Mouse (Mus musculus) mesoderm, embryonic 11.5 days (tissue): ENCODE measurements around the gene Ran.

ENCODE experiments used
- DNase-seq: peaks from one replicate; pipeline ENCODE4 v3.0.0-alpha.2; 2012; ENCODE audit warnings: low read depth, low spot score

Gene Ran

DNA sequence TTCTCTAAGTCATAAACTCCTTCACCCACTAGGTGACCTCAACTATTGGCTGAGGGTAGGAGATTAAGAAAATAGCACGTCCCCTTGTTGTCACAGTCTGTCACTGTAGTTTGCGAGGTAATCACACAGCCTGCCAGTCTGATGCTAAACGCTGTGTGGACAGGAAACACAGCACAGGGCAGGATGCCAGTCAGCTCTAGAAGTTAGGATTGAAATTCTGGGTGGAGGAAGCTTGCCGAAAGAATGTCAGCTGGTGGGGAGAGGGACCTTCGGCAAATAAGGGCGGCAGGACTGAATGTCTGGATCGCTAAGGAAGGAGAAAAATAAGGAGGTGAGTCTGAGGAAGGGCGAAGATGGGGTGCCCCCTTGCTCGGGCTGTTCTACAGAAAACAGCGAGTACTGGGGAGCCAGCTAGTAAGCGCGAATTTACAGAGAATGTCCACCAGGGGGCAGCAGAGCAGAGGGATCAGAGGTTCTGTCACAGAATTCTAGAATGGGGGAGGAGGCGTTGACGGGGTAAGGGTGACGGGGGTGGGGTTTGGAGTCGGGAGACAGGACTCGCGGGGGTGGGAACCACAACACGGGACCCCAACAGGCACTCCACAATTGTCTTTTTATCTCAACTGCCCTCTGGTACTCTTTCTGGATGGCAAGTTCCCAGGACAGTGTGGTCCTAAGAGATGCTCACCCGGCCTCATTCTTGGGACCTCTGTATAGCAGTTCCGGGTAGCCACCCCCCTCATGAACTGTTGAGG, 43.3 kb downstream of the Ran start:
- DNase-seq, result peak; percentile 84

DNA sequence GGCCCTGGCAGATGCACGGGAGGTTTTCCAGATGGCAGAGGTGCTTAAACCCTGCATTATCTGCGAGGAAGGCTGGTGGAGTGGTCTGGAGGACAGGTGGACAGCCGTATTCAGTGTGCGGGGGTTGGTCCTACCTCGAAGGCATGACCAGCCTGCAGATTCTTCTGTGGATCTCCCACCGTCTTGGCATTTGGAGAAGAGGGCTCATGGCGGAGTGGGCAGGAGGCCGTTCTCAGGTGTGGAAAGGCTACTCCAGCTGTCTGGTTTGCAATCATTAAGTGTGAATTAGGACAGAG, 43.9 kb downstream of the Ran start:
- no peak for DNase-seq

DNA sequence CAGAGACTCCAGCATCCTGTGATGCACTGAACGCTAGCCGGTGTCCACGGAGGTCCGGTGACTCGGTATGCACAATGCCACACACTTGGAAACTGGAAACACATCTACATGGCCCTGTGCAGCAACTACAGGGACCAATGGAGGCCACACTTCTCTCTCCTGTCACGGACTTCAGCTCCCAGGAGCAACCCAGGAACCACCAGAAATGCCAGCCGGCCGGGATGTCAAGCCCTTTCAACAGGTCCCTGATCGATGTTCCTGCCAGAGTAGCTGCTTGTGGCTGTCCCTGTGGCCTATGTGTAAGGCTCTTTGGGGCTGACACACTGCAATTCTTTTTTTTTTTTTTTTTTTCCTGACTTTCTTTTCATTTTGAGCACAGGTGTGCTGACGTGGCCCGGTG, 44.3 kb downstream of the Ran start:
- no peak for DNase-seq

DNA sequence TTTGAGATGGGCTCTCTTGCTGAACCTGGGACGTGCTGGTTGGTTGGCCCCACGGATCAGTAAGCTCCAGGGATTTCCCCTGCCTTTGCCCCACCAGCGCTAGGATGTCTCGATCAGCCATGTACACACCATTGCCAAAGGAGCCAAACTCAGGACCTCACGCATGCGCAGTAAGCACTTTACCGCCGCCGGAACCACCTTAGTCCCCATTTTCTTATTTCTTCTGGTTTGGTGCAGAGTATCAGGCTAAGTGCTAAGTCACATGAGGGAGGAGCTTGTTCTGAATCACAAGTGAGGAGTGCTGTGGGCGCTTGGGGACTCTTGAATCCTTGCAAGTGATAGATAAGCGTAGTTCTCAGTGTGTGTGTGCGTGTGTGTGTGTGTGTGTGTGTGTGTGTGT, 45.4 kb downstream of the Ran start:
- no peak for DNase-seq

DNA sequence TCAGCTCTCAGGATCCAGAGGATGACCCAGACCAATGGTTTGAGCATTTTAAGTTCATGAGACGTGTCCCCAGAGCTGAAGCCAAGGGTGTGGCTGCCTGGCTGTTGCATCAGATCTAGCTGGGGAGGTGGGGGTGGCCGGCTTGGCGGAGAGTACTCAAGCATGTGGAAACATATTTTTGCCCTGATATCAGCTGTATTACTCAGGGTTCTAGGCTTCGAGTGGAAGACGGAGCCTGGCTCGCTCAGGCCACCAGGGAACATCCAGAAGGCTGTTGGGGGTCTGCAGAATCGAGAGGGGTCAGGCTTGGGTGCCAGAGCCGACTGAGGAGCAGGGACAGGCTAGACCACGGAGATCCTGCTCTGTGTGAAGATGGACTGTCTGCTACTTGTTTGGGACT, 46.1 kb downstream of the Ran start:
- no peak for DNase-seq

DNA sequence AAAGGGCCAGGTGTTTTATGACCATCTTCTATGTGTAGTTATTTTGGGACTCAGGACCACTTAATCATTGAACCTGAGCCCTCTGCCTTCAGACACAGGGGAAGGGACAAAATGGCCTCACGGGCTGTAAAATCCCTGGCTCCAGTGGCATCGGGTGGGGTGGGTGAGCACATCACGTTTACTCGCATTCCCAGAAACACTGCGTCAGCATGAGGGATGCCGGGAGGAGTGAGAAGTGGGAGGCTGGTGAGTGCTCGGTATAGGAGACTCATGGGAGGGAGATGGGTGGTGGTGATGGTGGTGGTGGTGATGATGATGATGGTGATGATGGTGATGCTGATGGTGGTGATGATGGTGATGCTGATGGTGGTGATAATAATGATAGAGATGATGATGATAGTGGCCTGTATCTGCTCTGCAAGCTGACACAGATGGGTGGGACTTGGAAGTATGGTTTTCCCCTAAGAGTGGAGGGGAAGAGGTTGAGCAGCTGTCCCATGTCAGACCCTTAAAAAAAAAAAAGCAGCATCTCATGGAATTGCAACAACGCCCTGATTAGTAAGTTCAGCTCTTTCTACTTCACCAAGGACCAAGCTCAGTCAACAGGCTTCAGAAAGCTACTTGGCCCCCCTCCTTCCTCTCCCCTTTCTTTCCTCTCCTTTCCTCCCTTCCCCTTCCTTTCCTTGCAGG, 46.8 kb downstream of the Ran start:
- no peak for DNase-seq

DNA sequence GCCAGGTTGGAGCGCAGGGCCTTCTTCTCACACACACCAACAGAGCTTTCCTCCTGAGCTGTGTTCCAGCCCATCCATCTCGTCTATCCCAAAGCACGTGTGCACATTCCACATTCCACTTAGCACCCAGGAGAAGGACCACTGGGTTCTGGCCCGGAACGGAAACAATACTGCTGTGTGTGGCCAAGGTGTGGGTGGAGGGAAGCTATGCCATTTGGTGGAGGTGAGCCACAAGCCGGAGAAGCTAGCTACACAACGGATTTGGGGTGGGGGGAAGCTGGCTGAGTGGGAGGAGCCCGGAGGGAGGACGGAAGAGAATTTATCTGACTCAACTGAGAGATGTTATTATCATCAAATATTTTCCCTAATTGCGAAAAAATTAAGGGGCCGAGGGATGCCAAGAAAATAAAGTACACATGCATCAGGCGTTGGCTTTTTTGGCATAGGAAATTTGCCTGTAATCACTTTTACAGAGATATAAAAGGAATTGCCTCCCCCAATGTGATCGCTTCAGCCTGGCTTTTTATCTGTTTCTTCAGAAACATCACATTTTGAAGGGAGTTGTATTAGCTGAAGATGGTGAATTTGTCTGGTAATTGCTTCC, 47.5 kb downstream of the Ran start:
- DNase-seq, result no peak

DNA sequence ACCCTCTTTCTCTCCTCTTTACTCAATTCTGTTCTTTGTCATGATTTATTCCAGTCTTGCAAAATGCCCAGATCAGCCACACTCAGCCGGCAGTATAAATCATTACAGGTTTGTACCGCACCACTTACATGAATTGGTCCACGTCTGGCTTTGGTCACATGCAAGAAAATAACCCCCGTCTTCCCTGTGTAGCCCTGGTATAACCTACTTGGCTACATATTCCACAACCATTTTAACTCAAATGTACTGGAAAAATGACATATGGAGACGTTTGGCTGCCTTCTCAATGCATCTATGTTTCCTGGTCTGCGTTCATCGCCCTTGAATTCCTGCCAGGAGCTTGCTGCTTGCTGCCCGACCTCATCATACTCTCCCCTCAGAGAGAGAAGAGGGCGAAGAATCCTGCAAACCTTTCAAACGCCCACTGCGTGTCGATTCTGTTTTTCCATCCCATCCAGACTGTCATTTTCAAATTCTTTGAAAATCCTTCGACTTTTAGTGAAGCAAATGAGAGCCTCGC, 52.0 kb downstream of the Ran start:
- DNase-seq, result no peak

DNA sequence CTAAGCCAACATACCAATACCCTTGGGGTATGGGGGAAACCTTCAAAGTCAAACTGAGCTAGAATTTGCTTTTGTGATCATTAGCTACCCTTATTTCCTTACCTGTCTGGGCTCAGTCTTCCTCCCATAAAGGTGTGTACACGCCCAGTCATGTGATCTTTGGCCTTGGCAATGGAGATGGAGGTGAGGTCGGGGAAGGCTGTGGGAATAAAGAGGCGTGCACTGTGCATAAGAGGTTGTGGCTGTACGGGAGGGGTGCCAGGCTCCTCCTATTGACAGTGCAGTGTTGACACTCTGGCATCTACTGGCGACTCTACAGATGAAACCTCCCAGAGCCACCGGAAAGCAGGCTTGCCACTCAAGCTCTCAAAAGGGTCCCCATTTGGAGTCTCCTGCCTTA, 53.5 kb downstream of the Ran start:
- DNase-seq, result no peak
